Mouse (Mus musculus): ENCODE results near the gene Hmmr. TPM values are rescaled to one million over a fixed set of nuclear protein-coding genes. Genes with fewer than 3 reads are reported as not detected.
"Not testable (repeated sequence)": the region's sequence is repeated elsewhere in the genome, so short reads cannot be mapped to it uniquely, and the experiment has no call there.

The Hmmr gene
- polyA plus RNA-seq, 1 experiment from 2014 or later, result 49.7 TPM

DNA sequence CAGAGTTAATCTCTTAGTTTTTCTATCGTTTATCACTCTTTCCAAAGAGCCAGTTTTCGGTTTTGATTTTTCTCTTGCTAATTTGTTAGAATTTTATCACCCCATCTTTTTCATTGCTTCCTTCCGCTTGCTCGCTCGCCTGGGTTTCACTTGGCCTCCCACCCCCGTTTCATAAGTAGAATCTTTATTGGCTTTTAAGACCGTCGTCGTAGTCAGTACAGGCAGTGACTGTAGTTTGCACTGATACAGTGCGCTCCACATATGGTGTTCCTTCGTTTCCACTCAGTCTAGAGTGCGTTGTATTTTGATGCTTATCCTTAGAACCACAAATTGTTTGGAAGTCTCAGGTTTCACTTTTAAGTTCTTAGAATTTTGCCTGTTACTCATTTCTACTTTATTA, 13.1 kb upstream of the Hmmr start:
- no peaks in the 10 kb centered on the region for H3K27me3 ChIP-seq
- ATAC-seq (ENCODE audit: insufficient number of reproducible peaks, insufficient read depth, low FRiP score, low TSS enrichment, low read depth), result no peak
- H3K4me2 ChIP-seq, result peak overlapping the region; percentile 32
- 57% methylated on average over 12 of the region's 12 CpGs for WGBS
- no peak overlapping the region for H3K4me3 ChIP-seq
- H3K4me1 ChIP-seq, result no peaks in the 10 kb centered on the region
- no peak overlapping the region for H3K9ac ChIP-seq
- no peak overlapping the region for H3K27ac ChIP-seq
- H3K9me3 ChIP-seq, result no peaks in the 10 kb centered on the region
- peaks cover 22% of the 10 kb centered on the region for H3K36me3 ChIP-seq

DNA sequence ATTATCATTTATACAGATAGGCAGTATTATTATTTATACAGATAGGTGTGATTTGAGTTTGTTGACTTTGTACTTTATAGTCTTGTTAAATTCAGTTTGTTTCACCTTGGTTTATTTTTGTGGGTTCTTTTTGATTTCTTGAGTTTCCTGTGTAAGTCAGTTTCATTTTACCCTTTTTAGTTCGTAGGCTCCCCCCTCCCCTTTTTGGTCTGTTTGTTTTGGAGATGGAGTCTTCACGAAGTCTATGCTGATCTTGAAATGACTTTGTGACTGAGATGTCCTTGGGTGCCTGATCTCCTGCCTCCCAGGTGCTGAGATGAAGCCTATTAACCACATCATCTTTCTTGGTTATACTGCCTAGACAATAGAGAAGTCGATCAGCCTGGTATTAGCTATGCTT, 11.1 kb upstream of the Hmmr start:
- Histone ChIP-seq H3K27me3 (no peaks in the 10 kb centered on the region), H3K4me3 (no peak overlapping the region), H3K4me1 (no peaks in the 10 kb centered on the region), H3K9ac (no peak overlapping the region), H3K27ac (no peak overlapping the region), H3K4me2 (no peak overlapping the region), H3K9me3 (no peaks in the 10 kb centered on the region), H3K36me3 (peaks cover 25% of the 10 kb centered on the region)
- WGBS, result 92% methylated on average over 3 of the region's 3 CpGs
- no peak for ATAC-seq (ENCODE audit: insufficient number of reproducible peaks, insufficient read depth, low FRiP score, low TSS enrichment, low read depth)

DNA sequence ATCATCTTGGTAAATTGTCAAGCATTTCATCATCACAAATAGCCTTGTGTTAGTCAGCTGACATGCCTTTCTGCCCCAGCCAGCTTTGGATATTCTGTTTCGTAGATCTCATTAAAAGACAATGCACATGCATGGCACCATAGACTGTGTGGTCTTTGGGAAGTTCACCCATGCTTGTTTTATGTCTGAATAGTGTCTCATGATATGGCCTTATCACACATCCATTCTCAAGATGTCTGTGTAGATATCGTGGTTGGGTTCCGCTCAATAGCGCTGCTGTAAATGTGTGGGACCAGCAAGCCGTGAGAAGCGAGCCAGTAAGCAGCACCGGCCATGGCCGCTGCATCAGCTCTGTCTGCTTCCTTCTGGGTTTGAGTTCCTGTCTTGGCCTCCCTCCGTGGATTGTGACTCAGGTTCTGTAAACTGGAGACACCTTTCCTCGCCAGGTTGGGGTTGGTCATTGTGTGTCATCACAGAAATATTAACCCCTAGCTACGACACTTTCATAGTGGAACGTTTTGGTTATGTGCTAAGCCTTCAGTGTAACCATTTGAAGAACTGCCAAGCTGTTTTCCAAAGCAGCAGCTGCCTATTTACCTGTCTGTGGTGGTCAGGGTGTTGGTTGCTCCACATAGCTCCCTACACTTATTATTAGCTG, 8.5 kb upstream of the Hmmr start:
- H3K4me2 ChIP-seq, result no peak overlapping the region
- H3K9me3 ChIP-seq, result no peaks in the 10 kb centered on the region
- H3K27me3 ChIP-seq, result no peaks in the 10 kb centered on the region
- 91% methylated on average over 12 of the region's 12 CpGs for WGBS
- no peak overlapping the region for H3K27ac ChIP-seq
- H3K4me3 ChIP-seq, result no peak overlapping the region
- H3K4me1 ChIP-seq, result no peaks in the 10 kb centered on the region
- no peak overlapping the region for H3K9ac ChIP-seq
- no peak for ATAC-seq (ENCODE audit: insufficient number of reproducible peaks, insufficient read depth, low FRiP score, low TSS enrichment, low read depth)
- H3K36me3 ChIP-seq, result peaks cover 49% of the 10 kb centered on the region

DNA sequence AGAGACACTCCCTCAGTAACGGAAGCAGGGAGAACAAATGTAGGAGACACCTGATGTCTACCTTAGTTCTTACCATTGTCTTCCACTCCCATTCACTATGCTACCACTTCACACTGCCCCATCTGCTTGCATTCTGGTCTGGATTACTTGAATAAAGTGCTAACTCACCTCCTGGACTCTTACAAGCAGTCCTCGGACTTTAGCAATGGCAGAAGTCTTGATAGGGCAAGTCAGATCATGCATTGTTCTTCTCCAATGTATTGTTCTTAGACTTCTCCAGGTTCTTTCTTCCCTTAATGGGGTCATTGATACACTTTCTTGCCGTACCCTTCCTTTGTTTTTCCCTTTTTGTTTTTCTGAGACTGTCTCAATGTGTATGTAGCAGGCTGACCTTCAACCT, 4.1 kb upstream of the Hmmr start:
- H3K4me3 ChIP-seq, result no peak overlapping the region
- ATAC-seq (ENCODE audit: insufficient number of reproducible peaks, insufficient read depth, low FRiP score, low TSS enrichment, low read depth), result no peak
- H3K36me3 ChIP-seq, result peaks cover 49% of the 10 kb centered on the region
- H3K27me3 ChIP-seq, result no peaks in the 10 kb centered on the region
- 95% methylated on average over 3 of the region's 3 CpGs for WGBS
- no peak overlapping the region for H3K4me2 ChIP-seq
- H3K4me1 ChIP-seq, result peaks cover 13% of the 10 kb centered on the region
- H3K9me3 ChIP-seq, result no peaks in the 10 kb centered on the region
- no peak overlapping the region for H3K9ac ChIP-seq
- no peak overlapping the region for H3K27ac ChIP-seq

DNA sequence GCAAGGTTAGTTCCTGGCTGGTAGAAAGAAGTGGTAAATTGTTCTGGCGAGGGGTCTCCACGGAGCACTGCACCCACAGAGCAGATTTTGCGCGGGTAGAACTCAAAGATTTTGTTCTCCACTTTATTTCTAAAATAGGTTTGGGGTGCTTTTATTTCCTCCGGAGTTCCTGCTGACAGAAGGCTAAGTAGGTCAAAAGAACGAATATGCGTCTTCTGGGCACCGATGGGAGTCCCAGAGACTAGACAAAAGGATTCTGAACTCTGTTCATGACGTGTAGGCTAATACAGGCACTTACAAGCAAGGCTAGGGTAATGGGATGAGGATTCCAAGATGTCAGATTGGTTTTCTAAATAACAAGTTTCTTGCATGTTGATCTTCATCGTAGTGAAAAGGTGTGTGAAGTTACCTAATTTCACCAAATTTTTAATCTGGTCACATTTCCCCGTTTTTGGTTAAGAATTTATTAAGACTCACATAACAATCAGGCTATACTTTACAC, 1.1 kb upstream of the Hmmr start:
- H3K36me3 ChIP-seq, result peaks cover 30% of the 10 kb centered on the region
- WGBS, result 5% methylated on average over 11 of the region's 11 CpGs
- H3K4me1 ChIP-seq, result peaks cover 27% of the 10 kb centered on the region
- H3K9ac ChIP-seq, result peak overlapping the region; percentile 94
- no peaks in the 10 kb centered on the region for H3K9me3 ChIP-seq
- H3K4me3 ChIP-seq, result peak overlapping the region; percentile 94
- peak overlapping the region; percentile 88 for H3K27ac ChIP-seq
- peak overlapping the region; percentile 69 for H3K4me2 ChIP-seq
- H3K27me3 ChIP-seq, result no peaks in the 10 kb centered on the region
- no peak for ATAC-seq (ENCODE audit: insufficient number of reproducible peaks, insufficient read depth, low FRiP score, low TSS enrichment, low read depth)

DNA sequence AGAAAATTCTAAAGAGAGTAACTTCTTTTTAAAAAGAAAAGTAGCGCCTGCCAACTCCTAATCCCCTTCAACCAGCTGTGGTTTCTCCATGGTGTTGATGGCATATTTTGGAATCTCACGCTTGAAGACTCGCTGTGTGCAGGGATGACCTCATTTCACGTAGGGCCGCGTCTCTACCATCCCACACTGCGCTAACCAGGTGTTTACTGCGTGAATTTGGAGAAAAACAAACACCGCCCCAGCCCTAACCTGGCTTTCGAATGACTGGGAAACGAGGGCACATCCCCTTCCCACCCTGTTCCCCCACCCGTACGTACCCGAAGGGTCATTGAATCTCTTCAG, 254 bp downstream of the Hmmr start:
- Histone ChIP-seq H3K36me3 (peaks cover 30% of the 10 kb centered on the region), H3K27ac (no peak overlapping the region), H3K4me2 (peak overlapping the region; percentile 79), H3K9me3 (no peaks in the 10 kb centered on the region), H3K9ac (peak overlapping the region; percentile 73), H3K4me3 (peak overlapping the region; percentile 94), H3K4me1 (peaks cover 27% of the 10 kb centered on the region), H3K27me3 (no peaks in the 10 kb centered on the region)
- WGBS, result 2% methylated on average over 14 of the region's 14 CpGs
- ATAC-seq (ENCODE audit: insufficient number of reproducible peaks, insufficient read depth, low FRiP score, low TSS enrichment, low read depth), result peak; percentile 27; the same call in 1 of the 2 replicates

DNA sequence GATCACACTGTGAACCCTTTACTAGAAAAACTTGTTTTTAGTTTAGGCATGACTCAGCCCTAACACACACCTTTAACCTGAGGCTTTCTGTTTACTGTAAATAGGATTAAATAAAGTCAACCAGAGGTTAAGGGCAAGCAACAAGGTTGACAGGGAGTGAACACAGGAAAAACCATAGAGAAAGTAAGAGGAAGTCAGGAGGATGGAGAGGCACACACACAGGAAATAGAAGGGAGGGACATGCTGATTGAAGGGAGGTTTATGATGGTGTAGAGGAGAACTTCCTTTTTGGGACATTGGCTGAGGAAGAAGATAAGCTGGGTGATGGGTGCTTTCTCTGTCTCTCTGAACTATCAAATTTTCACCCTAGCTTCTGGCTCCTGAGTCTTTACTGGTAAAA, 14.9 kb downstream of the Hmmr start:
- Histone ChIP-seq H3K27ac (no peak overlapping the region), H3K9me3 (no peaks in the 10 kb centered on the region), H3K9ac (no peak overlapping the region), H3K36me3 (peaks cover 88% of the 10 kb centered on the region), H3K4me2 (no peak overlapping the region), H3K27me3 (no peaks in the 10 kb centered on the region), H3K4me3 (no peak overlapping the region), H3K4me1 (no peaks in the 10 kb centered on the region)
- no peak for ATAC-seq (ENCODE audit: insufficient number of reproducible peaks, insufficient read depth, low FRiP score, low TSS enrichment, low read depth)

DNA sequence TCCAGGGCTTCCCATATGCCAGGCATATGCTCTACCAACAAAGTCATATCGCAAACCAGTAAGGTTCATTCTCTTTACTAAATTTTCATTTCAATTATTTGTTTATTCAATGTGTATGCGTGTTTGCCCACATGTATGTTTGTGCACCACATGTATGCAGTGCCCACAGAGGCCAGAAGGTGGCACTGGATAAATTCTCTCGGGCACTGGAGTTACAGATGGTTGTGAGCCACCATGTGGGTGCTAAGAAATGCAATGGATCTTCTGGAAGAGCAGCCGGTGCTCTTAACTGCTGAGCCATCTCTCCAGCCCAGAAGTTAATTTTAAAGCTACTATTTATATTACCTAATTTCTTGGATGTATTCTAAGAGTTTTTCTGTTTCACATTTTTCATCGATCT, 17.7 kb downstream of the Hmmr start:
- H3K36me3 ChIP-seq, result peaks cover 82% of the 10 kb centered on the region

DNA sequence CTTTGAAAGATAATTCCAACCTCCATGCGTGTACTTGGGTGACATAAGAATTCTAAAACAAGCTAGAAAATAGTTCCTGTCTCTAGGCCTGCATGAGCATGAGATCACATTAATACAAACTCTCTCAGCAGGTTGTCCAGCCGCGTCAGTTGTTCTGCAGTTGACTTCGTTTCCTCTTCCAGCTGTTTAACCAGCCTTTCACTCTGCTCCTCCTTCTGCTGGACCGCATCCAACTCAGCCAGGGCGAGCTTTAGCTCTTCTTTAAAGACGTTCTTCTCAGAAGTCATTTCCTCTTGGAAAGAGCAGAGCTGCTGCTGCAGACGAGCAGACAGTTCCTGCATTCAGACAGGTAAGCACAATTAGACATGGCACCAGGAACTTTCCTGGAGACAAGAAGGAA, 19.4 kb downstream of the Hmmr start:
- no peaks in the 10 kb centered on the region for H3K27me3 ChIP-seq
- WGBS, result 87% methylated on average over 8 of the region's 8 CpGs
- no peak overlapping the region for H3K27ac ChIP-seq
- peaks cover 81% of the 10 kb centered on the region for H3K36me3 ChIP-seq
- H3K4me3 ChIP-seq, result no peak overlapping the region
- no peaks in the 10 kb centered on the region for H3K4me1 ChIP-seq
- ATAC-seq (ENCODE audit: insufficient number of reproducible peaks, insufficient read depth, low FRiP score, low TSS enrichment, low read depth), result no peak
- H3K4me2 ChIP-seq, result no peak overlapping the region
- no peak overlapping the region for H3K9ac ChIP-seq
- H3K9me3 ChIP-seq, result no peaks in the 10 kb centered on the region

More for the DNA sequence above, 17.7 kb downstream of the Hmmr start:
- ATAC-seq (ENCODE audit: insufficient number of reproducible peaks, insufficient read depth, low FRiP score, low TSS enrichment, low read depth), result no peak
- Histone ChIP-seq H3K9ac (no peak overlapping the region), H3K9me3 (no peaks in the 10 kb centered on the region), H3K27me3 (no peaks in the 10 kb centered on the region), H3K4me1 (no peaks in the 10 kb centered on the region), H3K4me3 (no peak overlapping the region), H3K4me2 (no peak overlapping the region), H3K27ac (no peak overlapping the region)
- 94% methylated on average over 5 of the region's 5 CpGs for WGBS

DNA sequence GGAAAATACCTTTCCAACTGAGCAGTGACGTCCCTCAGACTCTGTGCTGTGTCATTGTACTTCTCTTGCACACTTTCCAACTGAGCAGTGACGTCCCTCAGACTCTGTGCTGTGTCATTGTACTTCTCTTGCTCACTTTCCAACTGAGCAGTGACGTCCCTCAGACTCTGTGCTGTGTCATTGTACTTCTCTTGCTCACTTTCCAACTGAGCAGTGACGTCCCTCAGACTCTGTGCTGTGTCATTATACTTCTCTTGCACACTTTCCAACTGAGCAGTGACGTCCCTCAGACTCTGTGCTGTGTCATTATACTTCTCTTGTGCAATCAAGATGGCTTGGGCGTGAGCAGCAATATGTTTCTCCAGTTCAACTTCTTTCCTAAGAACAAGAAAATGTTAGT, 23.3 kb downstream of the Hmmr start:
- not testable (repeated sequence) for H3K4me3 ChIP-seq; ATAC-seq (ENCODE audit: insufficient number of reproducible peaks, insufficient read depth, low FRiP score, low TSS enrichment, low read depth); H3K4me2 ChIP-seq; H3K4me1 ChIP-seq; H3K9me3 ChIP-seq; H3K9ac ChIP-seq; H3K27ac ChIP-seq; H3K27me3 ChIP-seq
- H3K36me3 ChIP-seq, result peaks cover 77% of the 10 kb centered on the region
- 91% methylated on average over 6 of the region's 6 CpGs for WGBS

DNA sequence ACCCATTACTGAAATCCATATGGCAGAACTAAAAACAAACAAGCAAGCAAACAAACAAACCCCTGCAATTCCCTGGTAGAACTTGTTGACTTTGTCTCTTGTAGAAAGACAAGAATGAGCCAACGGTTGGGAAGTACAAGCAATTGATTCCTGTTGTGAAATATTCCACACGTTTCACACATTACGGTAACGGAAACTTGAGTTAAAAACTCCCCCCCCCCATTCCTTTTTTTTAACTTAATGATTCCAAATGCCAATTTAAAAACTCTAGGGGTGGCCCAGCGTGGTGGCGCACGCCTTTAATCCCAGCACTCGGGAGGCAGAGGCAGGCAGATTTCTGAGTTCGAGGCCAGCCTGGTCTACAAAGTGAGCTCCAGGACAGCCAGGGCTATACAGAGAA, 38.1 kb downstream of the Hmmr start, which contains the start of gene Mat2b:
Gene Mat2b (minus strand): TSS at position 101 of the 400 bp plus-strand sequence.
- peak within 1 kb of the TSS; percentile 83 for H3K4me2 ChIP-seq
- peaks cover 17% of the 10 kb centered on the region for H3K4me1 ChIP-seq
- peaks cover 4% of the 10 kb centered on the region; the same call in 1 of the 2 replicates for H3K36me3 ChIP-seq
- H3K9me3 ChIP-seq, result no peaks in the 10 kb centered on the region
- WGBS, result 83% methylated on average over 9 of the region's 9 CpGs
- peak within 1 kb of the TSS; percentile 96 for H3K27ac ChIP-seq
- no peaks in the 10 kb centered on the region for H3K27me3 ChIP-seq
- H3K9ac ChIP-seq, result peak within 1 kb of the TSS; percentile 69
- peak within 1 kb of the TSS; percentile 87 for H3K4me3 ChIP-seq
- ATAC-seq (ENCODE audit: insufficient number of reproducible peaks, insufficient read depth, low FRiP score, low TSS enrichment, low read depth), result no peak

DNA sequence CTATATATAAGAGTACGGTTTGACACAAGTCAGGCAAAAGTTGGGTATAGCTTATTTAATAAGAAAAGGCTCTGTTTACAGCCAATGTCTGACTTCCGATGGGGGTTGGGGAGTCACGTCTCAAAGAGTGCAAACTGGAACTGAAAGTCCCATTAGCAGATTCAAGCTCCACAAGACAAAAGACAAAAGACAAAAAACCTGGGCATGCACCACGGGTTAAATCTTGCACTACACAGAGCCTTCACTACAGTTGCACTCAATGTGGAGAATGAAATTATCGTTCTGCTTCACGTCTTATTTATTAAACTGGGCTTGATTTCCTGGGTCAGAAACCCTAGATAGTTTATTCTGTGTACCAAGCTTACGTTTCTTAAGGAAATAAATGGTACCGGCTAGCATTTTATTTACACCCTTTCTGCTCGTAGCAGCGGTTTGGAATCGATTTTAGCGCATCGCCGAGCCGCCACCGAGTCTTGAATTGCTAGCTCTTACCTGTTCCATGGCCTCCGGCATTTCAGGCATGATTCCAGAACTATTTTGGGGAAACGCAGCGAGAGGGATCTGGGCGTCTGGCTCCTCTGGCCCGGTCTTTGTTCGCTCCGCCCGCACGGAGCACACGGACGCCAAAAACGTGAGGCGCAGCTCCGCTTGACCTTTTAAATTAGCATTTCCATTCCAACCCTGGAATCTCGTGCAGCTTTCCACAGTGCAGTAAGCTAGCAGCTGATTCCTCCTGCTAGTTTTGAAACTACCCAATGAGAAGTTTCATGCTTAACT, 38.7 kb downstream of the Hmmr start:
- Histone ChIP-seq H3K9me3 (no peaks in the 10 kb centered on the region), H3K9ac (peak overlapping the region; percentile 69), H3K4me3 (peak overlapping the region; percentile 87), H3K36me3 (no peaks in the 10 kb centered on the region), H3K27me3 (no peaks in the 10 kb centered on the region), H3K27ac (peak overlapping the region; percentile 96), H3K4me1 (peaks cover 23% of the 10 kb centered on the region), H3K4me2 (peak overlapping the region; percentile 83)
- under 1% methylated on average over 31 of the region's 31 CpGs for WGBS
- peak; percentile 53; the same call in 1 of the 2 replicates for ATAC-seq (ENCODE audit: insufficient number of reproducible peaks, insufficient read depth, low FRiP score, low TSS enrichment, low read depth)

Measured in embryonic facial prominence, embryonic 13.5 days (tissue).